Mouse (Mus musculus): ENCODE data around the gene Trmo. TPM values are rescaled to one million over a fixed set of nuclear protein-coding genes. Genes with fewer than 3 reads are reported as not detected.

Gene Trmo
- polyA plus RNA-seq (2012; ENCODE audit: insufficient read depth, insufficient read length, low replicate concordance, missing spikeins), result not detected in 2 replicates

DNA sequence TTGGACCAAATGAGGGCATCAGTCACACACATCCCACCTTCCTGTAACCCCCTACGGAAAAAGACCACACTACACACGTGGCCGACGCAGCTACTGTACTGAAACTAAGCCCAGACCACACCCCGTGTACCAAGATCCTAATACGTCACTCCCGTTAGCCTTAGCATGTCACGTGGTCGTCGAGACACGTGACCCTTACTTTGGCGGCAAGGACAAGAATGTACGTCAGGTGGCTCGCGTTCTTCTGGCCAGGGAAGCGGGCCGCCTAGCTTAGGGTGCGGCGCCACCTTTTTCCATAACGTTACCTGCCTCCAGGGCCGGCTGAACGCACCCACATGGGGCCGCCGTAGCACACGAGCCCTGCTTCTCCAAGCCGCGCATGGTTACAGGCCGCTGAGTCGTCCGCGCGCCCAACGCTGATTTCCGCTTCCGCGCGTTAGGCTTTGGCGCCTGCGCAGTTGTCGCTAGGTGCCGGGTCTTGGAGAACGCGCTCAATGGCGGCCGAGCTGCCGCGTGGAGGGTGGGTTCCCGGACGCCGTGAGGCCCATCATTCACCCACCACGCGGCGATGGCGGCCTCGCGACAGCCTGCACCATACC, at the start of gene Trmo:
Gene Trmo, minus strand, starts transcription at position 425 of the 599 bp plus-strand sequence.
- Histone ChIP-seq H3K4me1 (ENCODE audit: control insufficient read depth, insufficient read depth, low read length) (no peaks in the 10 kb centered on the region), H3K4me3 (ENCODE audit: insufficient read depth, low read depth, low read length) (peak within 1 kb of the TSS; percentile 72), H3K27ac (ENCODE audit: insufficient read depth, low read depth, low read length) (peak within 1 kb of the TSS; percentile 96)
- WGBS, result under 1% methylated on average over 56 of the region's 56 CpGs
- TF ChIP-seq POLR2A (IDR thresholded peaks at IDR 0.05; ENCODE audit: insufficient read depth, low read depth, low read length) (peak; percentile 98), CTCF (IDR thresholded peaks at IDR 0.05; ENCODE audit: insufficient read depth, low read depth, low read length) (no peak)

GRCm38 (mm10) chr4:46432339-46433036, 43.3 kb upstream of the Trmo start:
- TF ChIP-seq POLR2A (IDR thresholded peaks at IDR 0.05; ENCODE audit: insufficient read depth, low read depth, low read length) (no peak), CTCF (IDR thresholded peaks at IDR 0.05; ENCODE audit: insufficient read depth, low read depth, low read length) (no peak)
- Histone ChIP-seq H3K4me1 (ENCODE audit: control insufficient read depth, insufficient read depth, low read length) (peaks cover 3% of the 10 kb centered on the region), H3K4me3 (ENCODE audit: insufficient read depth, low read depth, low read length) (no peak overlapping the region), H3K27ac (ENCODE audit: insufficient read depth, low read depth, low read length) (no peak overlapping the region)
- WGBS, result 94% methylated on average over 12 of the region's 12 CpGs

DNA sequence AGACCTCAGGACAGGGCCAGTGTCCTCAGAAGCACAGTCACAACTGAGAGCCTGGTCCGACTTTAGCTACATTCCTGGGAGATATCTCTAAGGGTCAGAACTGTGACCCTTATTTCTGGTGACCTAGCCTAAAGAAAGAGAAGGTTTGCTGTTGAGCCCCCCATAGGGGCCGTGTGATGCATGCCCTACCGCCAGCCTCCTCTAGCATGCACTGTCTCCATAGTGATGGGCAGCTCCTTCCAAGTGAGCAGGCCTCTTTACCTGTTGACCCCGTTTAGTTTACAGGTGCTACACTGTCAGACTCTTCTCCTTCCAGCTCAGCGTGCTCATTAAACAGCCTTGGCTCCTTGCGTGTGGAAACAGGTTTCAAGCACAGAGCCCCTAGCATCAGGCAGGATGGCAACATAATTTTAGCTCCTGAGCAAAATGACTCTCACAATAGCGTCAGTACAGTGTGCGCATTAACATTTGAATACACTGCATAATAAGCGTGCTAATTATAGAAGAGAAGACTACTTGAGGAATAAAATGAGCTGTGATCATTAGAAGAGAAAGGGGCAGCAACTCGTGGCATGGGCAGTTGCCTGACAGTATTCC, 39.8 kb upstream of the Trmo start:
- H3K27ac ChIP-seq (ENCODE audit: insufficient read depth, low read depth, low read length), result peak overlapping the region; percentile 88
- WGBS, result 21% methylated on average over 10 of the region's 10 CpGs
- H3K4me1 ChIP-seq (ENCODE audit: control insufficient read depth, insufficient read depth, low read length), result peaks cover 3% of the 10 kb centered on the region
- no peak overlapping the region for H3K4me3 ChIP-seq (ENCODE audit: insufficient read depth, low read depth, low read length)
- no peak for TF ChIP-seq CTCF (IDR thresholded peaks at IDR 0.05; ENCODE audit: insufficient read depth, low read depth, low read length)
- no peak for TF ChIP-seq POLR2A (IDR thresholded peaks at IDR 0.05; ENCODE audit: insufficient read depth, low read depth, low read length)

DNA sequence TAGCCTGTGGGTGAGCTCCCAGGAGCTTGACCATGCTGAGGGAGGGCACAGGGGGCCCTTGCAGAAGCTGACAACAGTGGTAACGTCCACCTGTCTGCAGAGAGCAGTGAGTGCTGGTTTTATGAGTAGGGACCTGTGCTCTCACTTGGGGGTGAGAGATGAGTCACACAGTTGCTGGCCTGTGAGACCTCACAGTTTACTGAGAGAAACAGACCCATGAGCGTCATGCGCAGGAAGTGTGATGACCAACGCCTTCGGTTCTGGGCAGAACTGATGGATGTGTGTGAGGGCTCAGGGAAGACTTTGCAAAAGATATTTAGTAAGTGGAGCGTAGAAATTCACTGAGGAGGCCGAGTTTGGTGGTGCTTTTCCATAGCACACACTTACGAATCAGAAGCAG, 33.4 kb upstream of the Trmo start:
- no peak overlapping the region for H3K4me3 ChIP-seq (ENCODE audit: insufficient read depth, low read depth, low read length)
- no peak overlapping the region for H3K27ac ChIP-seq (ENCODE audit: insufficient read depth, low read depth, low read length)
- H3K4me1 ChIP-seq (ENCODE audit: control insufficient read depth, insufficient read depth, low read length), result no peaks in the 10 kb centered on the region
- TF ChIP-seq POLR2A (IDR thresholded peaks at IDR 0.05; ENCODE audit: insufficient read depth, low read depth, low read length) (no peak), CTCF (IDR thresholded peaks at IDR 0.05; ENCODE audit: insufficient read depth, low read depth, low read length) (no peak)
- WGBS, result 83% methylated on average over 8 of the region's 8 CpGs

GRCm38 (mm10) chr4:46418851-46419250, 29.6 kb upstream of the Trmo start:
- Histone ChIP-seq H3K4me3 (ENCODE audit: insufficient read depth, low read depth, low read length) (no peak overlapping the region), H3K27ac (ENCODE audit: insufficient read depth, low read depth, low read length) (no peak overlapping the region), H3K4me1 (ENCODE audit: control insufficient read depth, insufficient read depth, low read length) (no peaks in the 10 kb centered on the region)
- TF ChIP-seq CTCF (IDR thresholded peaks at IDR 0.05; ENCODE audit: insufficient read depth, low read depth, low read length), result no peak
- TF ChIP-seq POLR2A (IDR thresholded peaks at IDR 0.05; ENCODE audit: insufficient read depth, low read depth, low read length), result no peak
- WGBS, result 63% methylated on average over 9 of the region's 9 CpGs

DNA sequence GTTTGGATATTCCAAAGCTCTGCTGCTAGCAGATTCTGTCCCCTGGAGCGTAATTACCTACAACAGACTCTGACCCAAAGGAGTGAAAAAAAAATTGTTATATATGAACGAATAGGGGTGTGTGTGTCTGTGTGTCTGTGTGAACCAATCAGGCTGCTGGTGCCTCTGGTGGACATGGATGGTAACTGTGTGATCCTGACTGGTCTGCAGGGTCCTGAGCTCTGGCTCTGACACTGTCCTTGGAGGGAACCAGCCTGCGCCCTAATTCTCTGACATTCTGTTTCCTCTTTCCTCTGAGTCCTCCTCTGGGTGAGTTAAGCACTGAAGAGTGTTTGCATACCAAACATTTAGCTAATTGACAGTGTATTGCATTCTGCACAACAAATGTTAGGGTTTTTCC, 28.3 kb upstream of the Trmo start:
- Histone ChIP-seq H3K4me3 (ENCODE audit: insufficient read depth, low read depth, low read length) (no peak overlapping the region), H3K4me1 (ENCODE audit: control insufficient read depth, insufficient read depth, low read length) (no peaks in the 10 kb centered on the region), H3K27ac (ENCODE audit: insufficient read depth, low read depth, low read length) (no peak overlapping the region)
- WGBS, result 66% methylated on average over 3 of the region's 3 CpGs
- TF ChIP-seq POLR2A (IDR thresholded peaks at IDR 0.05; ENCODE audit: insufficient read depth, low read depth, low read length) (no peak), CTCF (IDR thresholded peaks at IDR 0.05; ENCODE audit: insufficient read depth, low read depth, low read length) (no peak)

DNA sequence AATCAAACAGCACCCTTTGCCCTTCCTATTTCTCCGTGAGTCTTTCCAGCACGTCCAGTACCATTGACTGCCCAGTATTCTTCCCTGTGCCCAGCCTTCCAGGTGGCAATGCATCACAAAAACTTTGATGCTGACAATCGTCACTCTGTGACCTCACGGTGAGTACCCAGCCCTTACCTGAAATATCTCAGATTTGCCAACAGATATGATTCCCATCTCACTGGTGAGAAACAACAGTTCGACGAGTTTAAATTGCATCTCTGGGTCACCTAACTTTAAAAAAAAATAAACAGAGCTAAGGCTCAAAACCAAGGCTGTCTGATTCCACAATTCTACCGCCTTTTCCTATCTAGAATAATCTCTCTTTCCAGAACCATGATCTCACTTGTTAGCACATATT, 24.2 kb upstream of the Trmo start, which contains the start of gene Hemgn:
Gene Hemgn, minus strand, starts transcription at position 101 of the 400 bp plus-strand sequence.
- WGBS, result 86% methylated on average over 7 of the region's 7 CpGs
- no peaks in the 10 kb centered on the region for H3K4me1 ChIP-seq (ENCODE audit: control insufficient read depth, insufficient read depth, low read length)
- H3K4me3 ChIP-seq (ENCODE audit: insufficient read depth, low read depth, low read length), result no peak within 1 kb of the TSS
- TF ChIP-seq CTCF (IDR thresholded peaks at IDR 0.05; ENCODE audit: insufficient read depth, low read depth, low read length) (no peak), POLR2A (IDR thresholded peaks at IDR 0.05; ENCODE audit: insufficient read depth, low read depth, low read length) (no peak)
- H3K27ac ChIP-seq (ENCODE audit: insufficient read depth, low read depth, low read length), result no peak within 1 kb of the TSS

- no peak for TF ChIP-seq POLR2A (IDR thresholded peaks at IDR 0.05; ENCODE audit: insufficient read depth, low read depth, low read length)
- no peak for TF ChIP-seq CTCF (IDR thresholded peaks at IDR 0.05; ENCODE audit: insufficient read depth, low read depth, low read length)
- H3K4me1 ChIP-seq (ENCODE audit: control insufficient read depth, insufficient read depth, low read length), result no peaks in the 10 kb centered on the region
- H3K27ac ChIP-seq (ENCODE audit: insufficient read depth, low read depth, low read length), result no peak overlapping the region
- 57% methylated on average over 1 of the region's 1 CpGs for WGBS
- no peak overlapping the region for H3K4me3 ChIP-seq (ENCODE audit: insufficient read depth, low read depth, low read length)
Observed at GRCm38 (mm10) chr4:46412113-46412512, 22.9 kb upstream of the Trmo start.

DNA sequence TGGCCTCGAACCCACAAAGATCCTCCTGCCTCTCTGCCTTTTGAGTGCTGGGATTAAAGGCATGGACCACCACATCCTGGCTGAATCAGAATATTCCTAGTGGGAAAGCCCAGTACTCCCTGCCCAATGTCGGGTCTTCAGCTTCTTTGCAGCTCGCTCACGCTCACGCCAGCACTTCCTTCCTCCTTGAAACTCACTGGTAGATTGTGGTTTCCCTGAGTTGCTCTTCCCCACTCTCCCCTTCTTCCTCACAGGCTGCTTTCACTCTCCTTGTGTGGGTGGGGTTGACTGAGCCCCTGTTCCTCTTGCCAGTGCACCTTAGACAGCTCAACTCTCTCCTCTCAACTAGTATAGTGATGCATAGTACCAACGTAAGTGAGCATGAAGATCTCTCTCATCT, 22.3 kb upstream of the Trmo start:
- Histone ChIP-seq H3K4me1 (ENCODE audit: control insufficient read depth, insufficient read depth, low read length) (no peaks in the 10 kb centered on the region), H3K4me3 (ENCODE audit: insufficient read depth, low read depth, low read length) (no peak overlapping the region), H3K27ac (ENCODE audit: insufficient read depth, low read depth, low read length) (no peak overlapping the region)
- TF ChIP-seq POLR2A (IDR thresholded peaks at IDR 0.05; ENCODE audit: insufficient read depth, low read depth, low read length), result no peak
- 88% methylated on average over 6 of the region's 6 CpGs for WGBS
